Mouse (Mus musculus): ENCODE measurements around the gene Gtf2a1.
"Not testable (repeated sequence)": the region's sequence is repeated elsewhere in the genome, so short reads cannot be mapped to it uniquely, and the experiment has no call there.

Gene Gtf2a1

GRCm38 (mm10) chr12:91589847-91590690 lies at the start of gene Gtf2a1:
Gene Gtf2a1, minus strand, starts transcription at chr12:91590487.
- DNase-seq, result peak; percentile 96 to 97

- no peak for DNase-seq
Measured at GRCm38 (mm10) chr12:91638351-91638750, 48.1 kb upstream of the Gtf2a1 start.

- DNase-seq, result no peak
Measured at GRCm38 (mm10) chr12:91637136-91637909, 47.0 kb upstream of the Gtf2a1 start.

GRCm38 (mm10) chr12:91626482-91626881 lies 36.2 kb upstream of the Gtf2a1 start:
- DNase-seq, result no peak

GRCm38 (mm10) chr12:91625013-91625412 lies 34.7 kb upstream of the Gtf2a1 start:
- DNase-seq, result peak in 1 of 2 experiments; percentile 28

GRCm38 (mm10) chr12:91609425-91609824 lies 19.1 kb upstream of the Gtf2a1 start:
- DNase-seq, result no peak

GRCm38 (mm10) chr12:91607678-91608077 lies 17.4 kb upstream of the Gtf2a1 start:
- DNase-seq, result no peak

GRCm38 (mm10) chr12:91606651-91607050 lies 16.4 kb upstream of the Gtf2a1 start:
- DNase-seq, result no peak

GRCm38 (mm10) chr12:91604600-91604999 lies 14.3 kb upstream of the Gtf2a1 start:
- no peak for DNase-seq

- no peak for DNase-seq
Measured at GRCm38 (mm10) chr12:91592128-91592527, 1.8 kb upstream of the Gtf2a1 start.

GRCm38 (mm10) chr12:91591191-91591590 lies 904 bp upstream of the Gtf2a1 start:
- DNase-seq, result no peak

GRCm38 (mm10) chr12:91590716-91591115 lies 429 bp upstream of the Gtf2a1 start:
- peak in 1 of 2 experiments; percentile 28 for DNase-seq

GRCm38 (mm10) chr12:91589542-91589846 lies 793 bp downstream of the Gtf2a1 start:
- DNase-seq, result no peak

GRCm38 (mm10) chr12:91588670-91589541 lies 1.4 kb downstream of the Gtf2a1 start:
- DNase-seq, result peak; percentile 63 to 76

GRCm38 (mm10) chr12:91588176-91588669 lies 2.1 kb downstream of the Gtf2a1 start:
- DNase-seq, result peak; percentile 93 to 94

- DNase-seq, result no peak
Measured at GRCm38 (mm10) chr12:91587491-91588033, 2.7 kb downstream of the Gtf2a1 start.

GRCm38 (mm10) chr12:91587077-91587476 lies 3.2 kb downstream of the Gtf2a1 start:
- no peak for DNase-seq

- DNase-seq, result not testable (repeated sequence)
Measured at GRCm38 (mm10) chr12:91585815-91586214, 4.5 kb downstream of the Gtf2a1 start.

GRCm38 (mm10) chr12:91585206-91585605 lies 5.1 kb downstream of the Gtf2a1 start:
- no peak for DNase-seq

GRCm38 (mm10) chr12:91583409-91583808 lies 6.9 kb downstream of the Gtf2a1 start:
- no peak for DNase-seq

GRCm38 (mm10) chr12:91582362-91583002 lies 7.8 kb downstream of the Gtf2a1 start:
- no peak for DNase-seq

All from lung, postnatal 4 days (tissue).